Mouse (Mus musculus) bone marrow, adult 2 months (tissue): Measurements from ENCODE around the gene Nr5a2. TPM values are rescaled to one million over a fixed set of nuclear protein-coding genes. Genes with fewer than 3 reads are reported as not detected.

ENCODE experiments used
- H3K27ac ChIP-seq: fragments of 200-500 bp; 2 replicates; pipeline ENCODE4 v1.5.1; 2012; ENCODE audit warnings: low read depth, mild to moderate bottlenecking, control low read depth, inconsistent platforms, low read length; ENCODE audit not compliant: control insufficient read depth, poor library complexity, insufficient read depth
- H3K4me1 ChIP-seq: fragments of 200-500 bp; 2 replicates; pipeline ENCODE4 v1.6.1; 2011; ENCODE audit warnings: low read length; ENCODE audit not compliant: control insufficient read depth, insufficient read depth
- H3K4me3 ChIP-seq: fragments of 200-500 bp; replicated peaks from 2 replicates; pipeline ENCODE3; 2011; ENCODE audit warnings: mild to moderate bottlenecking, low read depth, low read length, control low read depth; ENCODE audit not compliant: control insufficient read depth
- CTCF ChIP-seq: fragments of 200-500 bp; IDR thresholded peaks from 2 replicates; pipeline ENCODE4 v1.5.1; 2011; ENCODE audit warnings: low read length, control low read depth; ENCODE audit not compliant: control insufficient read depth, insufficient read depth
- POLR2A ChIP-seq: fragments of 200-500 bp; IDR thresholded peaks from 2 replicates; pipeline ENCODE4 v1.6.1; 2011; ENCODE audit warnings: low read depth, mild to moderate bottlenecking, control low read depth, low read length, borderline replicate concordance; ENCODE audit not compliant: control insufficient read depth
- WGBS: fragments of 180-500 bp; shearing (Covaris S2); methylation state at CpG from one replicate; pipeline ENCODE4 v1.1.7; 2018; 5-methylcytosine and 5-hydroxymethylcytosine counted together
- polyA plus RNA-seq: library from polyadenylated mRNA; stranded (reverse); fragments of >200 nt; gene quantifications from 2 replicates; pipeline ENCODE4 v1.2.4, GENCODE M21; 2011; ENCODE audit warnings: low replicate concordance; ENCODE audit not compliant: missing spikeins, insufficient read depth, insufficient read length

The Nr5a2 gene
- polyA plus RNA-seq, 1 experiment = 2.3 TPM

- Histone ChIP-seq H3K4me1 (no peaks in the 10 kb centered on the region), H3K4me3 (no peak overlapping the region), H3K27ac (no peak overlapping the region)
- TF ChIP-seq CTCF = no peak
- TF ChIP-seq POLR2A = no peak
- 3% methylated on average over 39 of the region's 39 CpGs for WGBS
Observed at GRCm38 (mm10) chr1:136952609-136953311, 7.5 kb downstream of the Nr5a2 start.

GRCm38 (mm10) chr1:136951946-136952531 lies 8.2 kb downstream of the Nr5a2 start:
- Histone ChIP-seq H3K4me3 (no peak overlapping the region), H3K27ac (no peak overlapping the region), H3K4me1 (no peaks in the 10 kb centered on the region)
- WGBS = 2% methylated on average over 21 of the region's 21 CpGs
- TF ChIP-seq CTCF = no peak

DNA sequence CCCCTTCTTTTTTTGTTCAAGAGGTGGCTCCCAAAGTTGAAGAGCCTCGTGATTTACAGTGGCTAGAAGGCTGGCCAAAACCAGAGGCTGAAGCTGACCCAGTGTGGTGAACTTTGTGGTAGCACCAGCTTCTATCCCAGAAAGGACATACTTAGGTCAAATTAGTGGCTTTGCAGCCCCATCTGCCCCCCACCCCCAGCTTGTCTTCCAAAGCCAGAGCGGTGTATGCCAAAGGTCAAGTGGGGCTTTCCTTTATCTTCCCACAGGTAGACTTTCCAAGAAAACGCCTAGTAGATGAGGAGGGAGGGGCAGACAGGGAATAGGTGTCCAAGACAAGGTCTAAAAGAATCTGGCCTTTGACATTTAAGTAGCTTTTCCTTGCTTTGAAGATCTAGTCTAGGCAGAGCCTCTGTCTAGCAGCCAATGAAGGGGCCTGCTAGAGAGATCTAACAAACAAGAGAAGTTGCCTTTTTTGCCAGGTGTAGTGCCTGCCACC lies 9.0 kb downstream of the Nr5a2 start:
- TF ChIP-seq POLR2A (no peak), CTCF (no peak)
- Histone ChIP-seq H3K27ac (no peak overlapping the region), H3K4me1 (no peaks in the 10 kb centered on the region), H3K4me3 (no peak overlapping the region)
- WGBS = 33% methylated on average over 3 of the region's 3 CpGs

- H3K27ac ChIP-seq = no peak overlapping the region
Observed at GRCm38 (mm10) chr1:136949323-136949741, 10.9 kb downstream of the Nr5a2 start.

DNA sequence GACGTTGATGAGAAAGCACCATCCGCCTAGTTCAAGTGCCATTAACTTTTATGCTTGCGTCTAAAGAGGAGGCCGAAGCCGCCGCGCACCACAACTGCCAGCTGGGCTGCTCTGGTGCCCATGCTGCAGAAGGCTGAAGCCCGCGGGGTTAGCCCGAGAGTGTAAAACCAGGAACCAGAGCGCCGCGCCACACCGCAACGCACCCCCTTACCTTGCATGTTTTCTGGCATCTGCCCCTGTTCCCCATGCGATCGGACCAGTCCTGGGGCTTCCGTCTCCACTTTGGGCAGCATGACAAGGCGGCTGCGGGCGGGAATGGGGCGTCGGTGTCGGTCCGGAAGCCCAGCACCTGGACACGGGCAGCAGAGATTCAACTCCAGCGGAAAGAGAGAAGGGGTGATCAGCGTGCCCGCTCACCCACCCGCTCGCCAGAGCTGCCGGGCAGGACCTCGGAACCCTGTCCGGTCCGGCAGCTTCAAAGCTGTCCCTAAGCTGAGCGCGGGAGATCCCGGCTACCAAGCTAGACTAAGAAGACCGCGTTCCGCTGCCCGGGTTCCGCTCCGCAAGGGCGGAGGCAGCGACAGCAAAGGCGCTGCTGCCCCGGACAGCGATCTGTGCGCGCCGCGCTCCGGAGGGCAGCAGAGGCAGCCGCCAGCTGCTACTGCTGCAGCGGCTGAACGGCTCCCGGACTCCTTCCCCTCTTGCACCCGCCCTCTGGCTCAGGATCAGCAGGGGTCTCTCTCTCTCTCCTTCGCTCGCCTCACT lies 11.6 kb downstream of the Nr5a2 start:
- Histone ChIP-seq H3K4me1 (no peaks in the 10 kb centered on the region), H3K27ac (peak overlapping the region; percentile 10; the same call in 1 of the 2 replicates), H3K4me3 (no peak overlapping the region)
- under 1% methylated on average over 61 of the region's 61 CpGs for WGBS
- TF ChIP-seq CTCF (no peak), POLR2A (no peak)

More at GRCm38 (mm10) chr1:136949323-136949741, 10.9 kb downstream of the Nr5a2 start:
- no peak for TF ChIP-seq CTCF
- no peak for TF ChIP-seq POLR2A
- WGBS = 15% methylated on average over 12 of the region's 12 CpGs
- Histone ChIP-seq H3K4me3 (no peak overlapping the region), H3K4me1 (no peaks in the 10 kb centered on the region)

DNA sequence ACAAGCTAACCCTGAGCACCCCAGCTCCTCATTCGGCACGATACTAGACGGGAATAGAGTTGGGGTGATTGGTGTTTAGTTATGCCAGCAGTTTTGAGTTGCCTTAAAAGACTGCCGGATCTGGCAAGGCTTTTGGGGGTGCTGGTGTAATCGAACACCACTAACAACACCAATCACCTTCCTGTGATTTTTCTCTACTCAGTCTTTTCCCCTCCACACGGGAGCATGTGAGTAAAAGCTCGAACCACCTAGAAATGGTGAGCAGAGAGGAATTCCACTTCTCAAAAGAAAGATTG lies 12.2 kb downstream of the Nr5a2 start:
- WGBS = 4% methylated on average over 7 of the region's 7 CpGs
- Histone ChIP-seq H3K4me3 (no peak overlapping the region), H3K4me1 (no peaks in the 10 kb centered on the region), H3K27ac (no peak overlapping the region)
- TF ChIP-seq CTCF (no peak), POLR2A (no peak)

DNA sequence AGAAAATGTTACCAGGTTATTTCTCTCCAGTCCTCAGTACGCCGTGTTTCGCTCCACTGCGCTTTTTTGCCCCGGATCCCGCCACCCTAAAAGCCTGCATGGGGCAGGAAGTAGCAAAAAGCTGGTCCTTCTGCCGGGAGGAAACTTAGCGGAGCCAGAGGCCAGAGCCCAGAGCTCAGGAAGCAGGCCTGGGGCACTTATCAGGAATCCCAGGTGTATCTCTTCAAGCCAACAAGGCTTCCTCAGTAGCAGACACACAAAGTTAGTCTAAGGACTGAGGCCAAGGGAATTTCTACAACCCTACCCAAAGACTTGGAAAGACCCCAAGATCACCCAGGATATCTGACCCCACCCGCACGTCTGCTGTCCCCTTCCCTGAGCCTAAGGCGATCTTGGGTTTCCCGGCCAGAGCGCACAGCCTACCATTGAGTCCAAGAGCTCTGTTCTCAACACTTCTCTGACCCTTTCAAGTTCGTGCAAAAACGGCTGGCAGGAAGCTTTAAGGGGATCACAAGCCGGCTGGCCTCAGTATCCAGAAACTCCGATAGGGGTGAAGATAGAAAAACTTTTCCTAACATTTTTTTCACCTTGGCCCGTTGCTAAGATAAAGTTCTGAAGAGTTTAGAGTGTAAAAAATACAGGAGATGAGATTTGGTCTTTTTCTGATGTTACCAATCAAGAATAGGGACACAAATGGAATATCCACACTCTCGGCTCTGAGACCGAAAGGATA lies 12.7 kb downstream of the Nr5a2 start:
- 10% methylated on average over 20 of the region's 20 CpGs for WGBS
- no peak for TF ChIP-seq CTCF
- no peak for TF ChIP-seq POLR2A
- Histone ChIP-seq H3K4me1 (no peaks in the 10 kb centered on the region), H3K4me3 (no peak overlapping the region), H3K27ac (no peak overlapping the region)
